Mouse (Mus musculus) stomach, postnatal 0 days (tissue): ENCODE measurements at regions not wholly inside any gene's neighbourhood (a gene's known extent, or its start where the extent isn't known, plus 50 kb on each side); places are given as distances from the start of the nearest gene placed in this dataset.

ENCODE experiments used
- ATAC-seq: fragments of 200-750 bp; cut with Nextera tagmentation; 2 replicates; pipeline ENCODE4 v1.8.0; 2017; ENCODE audit not compliant: low FRiP score, low TSS enrichment
- DNase-seq: peaks from one replicate; pipeline ENCODE4 v3.0.0-alpha.2; 2016; ENCODE audit warnings: low spot score
- H3K27ac ChIP-seq: fragments of 300-500 bp; sonication (generic); replicated peaks from 2 replicates; pipeline ENCODE4 v1.5.1; 2014; ENCODE audit warnings: mild to moderate bottlenecking, control low read depth
- H3K27me3 ChIP-seq: fragments of 300-500 bp; sonication (generic); 2 replicates; pipeline ENCODE4 v1.6.1; 2014; ENCODE audit warnings: low read length; ENCODE audit not compliant: control insufficient read depth, insufficient read depth
- H3K36me3 ChIP-seq: fragments of 300-500 bp; sonication (generic); 2 replicates; pipeline ENCODE4 v1.6.1; 2014; ENCODE audit warnings: low read length, mixed read lengths; ENCODE audit not compliant: control insufficient read depth, insufficient read depth
- H3K4me1 ChIP-seq: fragments of 300-500 bp; sonication (generic); replicated peaks from 2 replicates; pipeline ENCODE4 v1.6.1; 2014; ENCODE audit warnings: antibody characterized with exemption; ENCODE audit not compliant: control insufficient read depth, insufficient read depth
- H3K4me2 ChIP-seq: fragments of 300-500 bp; sonication (generic); replicated peaks from 2 replicates; pipeline ENCODE4 v1.6.1; 2014; ENCODE audit warnings: low read depth, mild to moderate bottlenecking, control low read depth, moderate library complexity
- H3K4me3 ChIP-seq: fragments of 300-500 bp; sonication (generic); 2 replicates; pipeline ENCODE4 v1.5.1; 2014; ENCODE audit warnings: low read depth, low read length, control low read depth
- H3K9ac ChIP-seq: fragments of 300-500 bp; sonication (generic); 2 replicates; pipeline ENCODE4 v1.6.1; 2014; ENCODE audit warnings: mild to moderate bottlenecking, low read length, control low read depth, mixed read lengths
- H3K9me3 ChIP-seq: fragments of 300-500 bp; sonication (generic); 2 replicates; pipeline ENCODE4 v1.6.1; 2016; ENCODE audit warnings: low read length; ENCODE audit not compliant: control insufficient read depth
- CTCF ChIP-seq: IDR thresholded peaks from 2 replicates; pipeline ENCODE4 v1.5.1; 2016; ENCODE audit warnings: antibody characterized with exemption, low read depth, mild to moderate bottlenecking, moderate library complexity
- EP300 ChIP-seq: optimal IDR thresholded peaks from 2 replicates; pipeline ENCODE3; 2016; ENCODE audit warnings: antibody characterized with exemption
- WGBS: fragments of 180-500 bp; shearing (Covaris S2); extraction: QIAGEN DNeasy Blood & Tissue Kit; methylation state at CpG from one replicate; pipeline ENCODE4 v1.1.7; 2014; 5-methylcytosine and 5-hydroxymethylcytosine counted together

GRCm38 (mm10) chr16:79168193-79168592, 77.3 kb upstream of the Tmprss15 start:
- WGBS = 10% methylated on average over 8 of the region's 8 CpGs
- H3K4me3 ChIP-seq = no peak overlapping the region
- no peaks in the 10 kb centered on the region for H3K27me3 ChIP-seq
- no peak overlapping the region for H3K4me2 ChIP-seq
- ATAC-seq = no peak
- H3K4me1 ChIP-seq = no peaks in the 10 kb centered on the region
- TF ChIP-seq CTCF (peak; percentile 91), EP300 (no peak)
- H3K36me3 ChIP-seq = no peaks in the 10 kb centered on the region
- no peaks in the 10 kb centered on the region for H3K9me3 ChIP-seq
- no peak overlapping the region for H3K9ac ChIP-seq
- DNase-seq = peak; percentile 66
- H3K27ac ChIP-seq = no peak overlapping the region

GRCm38 (mm10) chr16:79142813-79143212, 51.9 kb upstream of the Tmprss15 start:
- Histone ChIP-seq H3K9me3 (no peaks in the 10 kb centered on the region), H3K27ac (no peak overlapping the region), H3K4me3 (no peak overlapping the region), H3K9ac (no peak overlapping the region), H3K4me1 (no peaks in the 10 kb centered on the region), H3K27me3 (no peaks in the 10 kb centered on the region), H3K4me2 (no peak overlapping the region), H3K36me3 (no peaks in the 10 kb centered on the region)
- DNase-seq (no peak), ATAC-seq (no peak)
- 59% methylated on average over 1 of the region's 1 CpGs for WGBS
- TF ChIP-seq CTCF = no peak
- no peak for TF ChIP-seq EP300
